Mouse (Mus musculus): Measurements from ENCODE around the gene Tns1. TPM values are rescaled to one million over a fixed set of nuclear protein-coding genes. Genes with fewer than 3 reads are reported as not detected.

Gene Tns1
- polyA plus RNA-seq, 1 experiment = 111 TPM

GRCm38 (mm10) chr1:73999533-73999932, 124.7 kb downstream of the Tns1 start:
- H3K27me3 ChIP-seq (ENCODE audit: control insufficient read depth, insufficient read depth, insufficient read length) = no peaks in the 10 kb centered on the region
- no peak for TF ChIP-seq E2F4 (IDR thresholded peaks at IDR 0.05; ENCODE audit: insufficient read depth)
- no peak for TF ChIP-seq USF1 (IDR thresholded peaks at IDR 0.05; ENCODE audit: low read depth)
- no peak for TF ChIP-seq TCF3 (IDR thresholded peaks at IDR 0.05; ENCODE audit: insufficient read length, low read depth)
- TF ChIP-seq MYOG (IDR thresholded peaks at IDR 0.05; ENCODE audit: control insufficient read depth in 1 of 3, insufficient read depth in 1 of 3, insufficient read length in 2 of 3, low read depth in 2 of 3) = no peak
- TF ChIP-seq MAX (IDR thresholded peaks at IDR 0.05; ENCODE audit: low read depth) = no peak
- no peak for TF ChIP-seq POLR2A (IDR thresholded peaks at IDR 0.05; ENCODE audit: insufficient read length, low read depth)
- no peak for TF ChIP-seq REST (IDR thresholded peaks at IDR 0.05; ENCODE audit: insufficient read depth, insufficient read length)
- H3K4me3 ChIP-seq = no peak overlapping the region
- no peak overlapping the region for H3ac ChIP-seq (ENCODE audit: control insufficient read depth, insufficient read length)
- peak overlapping the region; percentile 55 for H3K4me2 ChIP-seq (ENCODE audit: low read depth)
- H3K79me2 ChIP-seq (ENCODE audit: control insufficient read depth, insufficient read depth) = peaks cover 6% of the 10 kb centered on the region
- peaks cover 14% of the 10 kb centered on the region for H3K36me3 ChIP-seq (ENCODE audit: control insufficient read depth, insufficient read depth)

- H3K27me3 ChIP-seq (ENCODE audit: control insufficient read depth, insufficient read depth, insufficient read length) = no peaks in the 10 kb centered on the region
- peaks cover 6% of the 10 kb centered on the region for H3K79me2 ChIP-seq (ENCODE audit: control insufficient read depth, insufficient read depth)
- H3ac ChIP-seq (ENCODE audit: control insufficient read depth, insufficient read length) = no peak overlapping the region
- TF ChIP-seq CEBPB (IDR thresholded peaks at IDR 0.05; ENCODE audit: insufficient read depth, poor library complexity, severe bottlenecking) (no peak), POLR2AphosphoS2 (IDR thresholded peaks at IDR 0.05; ENCODE audit: insufficient read length, low read depth) (no peak), MYOD1 (IDR thresholded peaks at IDR 0.05; ENCODE audit: control insufficient read depth in 1 of 3, insufficient read length in 2 of 3, low read depth in 2 of 3) (peak in 2 of 3 experiments; percentile 17 to 63)
- no peak overlapping the region for H3K4me3 ChIP-seq
- peaks cover 14% of the 10 kb centered on the region for H3K36me3 ChIP-seq (ENCODE audit: control insufficient read depth, insufficient read depth)
- H3K4me2 ChIP-seq (ENCODE audit: low read depth) = peak overlapping the region; percentile 55
These were observed 125.3 kb downstream of the Tns1 start for GRCm38 (mm10) chr1:73998925-73999375.

GRCm38 (mm10) chr1:73998131-73998865, 126.0 kb downstream of the Tns1 start:
- peak overlapping the region; percentile 55 for H3K4me2 ChIP-seq (ENCODE audit: low read depth)
- TF ChIP-seq USF1 (IDR thresholded peaks at IDR 0.05; ENCODE audit: low read depth) (no peak), MAX (IDR thresholded peaks at IDR 0.05; ENCODE audit: low read depth) (no peak), SRF (IDR thresholded peaks at IDR 0.05; ENCODE audit: control insufficient read depth, insufficient read length, low read depth) (no peak), MYOD1 (IDR thresholded peaks at IDR 0.05; ENCODE audit: control insufficient read depth in 1 of 3, insufficient read length in 2 of 3, low read depth in 2 of 3) (peak; percentile 40 to 90 (median 88)), POLR2AphosphoS2 (IDR thresholded peaks at IDR 0.05; ENCODE audit: insufficient read length, low read depth) (no peak), MYOG (IDR thresholded peaks at IDR 0.05; ENCODE audit: control insufficient read depth in 1 of 3, insufficient read depth in 1 of 3, insufficient read length in 2 of 3, low read depth in 2 of 3) (peak; percentile 77 to 92 (median 89)), TCF3 (IDR thresholded peaks at IDR 0.05; ENCODE audit: insufficient read length, low read depth) (peak; percentile 65), E2F4 (IDR thresholded peaks at IDR 0.05; ENCODE audit: insufficient read depth) (no peak), REST (IDR thresholded peaks at IDR 0.05; ENCODE audit: insufficient read depth, insufficient read length) (no peak), CEBPB (IDR thresholded peaks at IDR 0.05; ENCODE audit: insufficient read depth, poor library complexity, severe bottlenecking) (0 out of 2 replicates have a peak, but pooled peaks have one; percentile 5), POLR2A (IDR thresholded peaks at IDR 0.05; ENCODE audit: insufficient read length, low read depth) (no peak)
- H3K79me2 ChIP-seq (ENCODE audit: control insufficient read depth, insufficient read depth) = peaks cover 6% of the 10 kb centered on the region
- H3K36me3 ChIP-seq (ENCODE audit: control insufficient read depth, insufficient read depth) = peaks cover 14% of the 10 kb centered on the region
- no peaks in the 10 kb centered on the region for H3K27me3 ChIP-seq (ENCODE audit: control insufficient read depth, insufficient read depth, insufficient read length)
- H3ac ChIP-seq (ENCODE audit: control insufficient read depth, insufficient read length) = no peak overlapping the region
- H3K4me3 ChIP-seq = no peak overlapping the region

- no peak overlapping the region for H3ac ChIP-seq (ENCODE audit: control insufficient read depth, insufficient read length)
- H3K36me3 ChIP-seq (ENCODE audit: control insufficient read depth, insufficient read depth) = peaks cover 20% of the 10 kb centered on the region
- TF ChIP-seq POLR2AphosphoS2 (IDR thresholded peaks at IDR 0.05; ENCODE audit: insufficient read length, low read depth) (no peak), TCF3 (IDR thresholded peaks at IDR 0.05; ENCODE audit: insufficient read length, low read depth) (no peak), E2F4 (IDR thresholded peaks at IDR 0.05; ENCODE audit: insufficient read depth) (no peak), MYOD1 (IDR thresholded peaks at IDR 0.05; ENCODE audit: control insufficient read depth in 1 of 3, insufficient read length in 2 of 3, low read depth in 2 of 3) (no peak), MYOG (IDR thresholded peaks at IDR 0.05; ENCODE audit: control insufficient read depth in 1 of 3, insufficient read depth in 1 of 3, insufficient read length in 2 of 3, low read depth in 2 of 3) (no peak)
- H3K27me3 ChIP-seq (ENCODE audit: control insufficient read depth, insufficient read depth, insufficient read length) = no peaks in the 10 kb centered on the region
- peak overlapping the region; percentile 54 for H3K4me2 ChIP-seq (ENCODE audit: low read depth)
- H3K4me3 ChIP-seq = no peak overlapping the region
- peaks cover 6% of the 10 kb centered on the region for H3K79me2 ChIP-seq (ENCODE audit: control insufficient read depth, insufficient read depth)
These were observed 126.9 kb downstream of the Tns1 start for GRCm38 (mm10) chr1:73997341-73997740.

- Histone ChIP-seq H3K4me3 (no peak overlapping the region), H3K27me3 (ENCODE audit: control insufficient read depth, insufficient read depth, insufficient read length) (no peaks in the 10 kb centered on the region), H3K4me2 (ENCODE audit: low read depth) (no peak overlapping the region), H3ac (ENCODE audit: control insufficient read depth, insufficient read length) (no peak overlapping the region), H3K36me3 (ENCODE audit: control insufficient read depth, insufficient read depth) (peaks cover 23% of the 10 kb centered on the region), H3K79me2 (ENCODE audit: control insufficient read depth, insufficient read depth) (peaks cover 6% of the 10 kb centered on the region)
- TF ChIP-seq E2F4 (IDR thresholded peaks at IDR 0.05; ENCODE audit: insufficient read depth) = no peak
- TF ChIP-seq POLR2A (IDR thresholded peaks at IDR 0.05; ENCODE audit: insufficient read length, low read depth) = no peak
- TF ChIP-seq TCF3 (IDR thresholded peaks at IDR 0.05; ENCODE audit: insufficient read length, low read depth) = no peak
- no peak for TF ChIP-seq SRF (IDR thresholded peaks at IDR 0.05; ENCODE audit: control insufficient read depth, insufficient read length, low read depth)
- TF ChIP-seq USF1 (IDR thresholded peaks at IDR 0.05; ENCODE audit: low read depth) = no peak
- TF ChIP-seq MAX (IDR thresholded peaks at IDR 0.05; ENCODE audit: low read depth) = no peak
- TF ChIP-seq TCF12 (IDR thresholded peaks at IDR 0.05; ENCODE audit: insufficient read depth, poor library complexity, severe bottlenecking) = no peak
- no peak for TF ChIP-seq POLR2AphosphoS2 (IDR thresholded peaks at IDR 0.05; ENCODE audit: insufficient read length, low read depth)
- TF ChIP-seq CEBPB (IDR thresholded peaks at IDR 0.05; ENCODE audit: insufficient read depth, poor library complexity, severe bottlenecking) = no peak
These were observed 127.6 kb downstream of the Tns1 start for GRCm38 (mm10) chr1:73996650-73997049.
